Mouse (Mus musculus) thymus, postnatal 14 days (tissue): ENCODE data around the gene Ugt1a9.
"Not testable (repeated sequence)": the region's sequence is repeated elsewhere in the genome, so short reads cannot be mapped to it uniquely, and the experiment has no call there.

Source experiments
- DNase-seq: peaks from one replicate; pipeline ENCODE4 v3.0.0; 2021

The Ugt1a9 gene

DNA sequence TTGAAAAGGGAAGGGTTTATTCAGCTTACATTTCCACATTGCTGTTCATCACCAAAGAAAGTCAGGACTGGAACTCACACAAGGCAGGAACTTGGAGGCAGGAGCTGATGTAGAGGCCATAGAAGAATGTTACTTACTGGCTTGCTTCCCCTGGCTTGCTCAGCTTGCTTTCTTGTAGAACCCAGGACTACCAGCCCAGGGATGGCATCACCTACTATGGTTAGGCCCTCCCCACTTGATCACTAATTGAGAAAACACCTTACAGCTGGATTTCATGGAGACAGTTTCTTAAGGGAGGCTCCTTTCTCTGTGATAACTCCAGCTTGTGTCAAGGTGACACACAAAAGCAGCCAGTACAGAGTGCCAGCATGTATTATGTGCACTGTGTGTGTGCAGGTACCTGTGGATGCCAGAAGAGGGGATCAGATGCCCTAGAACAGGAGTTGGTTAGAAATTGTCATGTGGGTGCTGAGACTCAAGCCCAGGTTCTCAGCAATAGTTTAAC lies 152.5 kb downstream of the Ugt1a9 start:
- DNase-seq = not testable (repeated sequence)

DNA sequence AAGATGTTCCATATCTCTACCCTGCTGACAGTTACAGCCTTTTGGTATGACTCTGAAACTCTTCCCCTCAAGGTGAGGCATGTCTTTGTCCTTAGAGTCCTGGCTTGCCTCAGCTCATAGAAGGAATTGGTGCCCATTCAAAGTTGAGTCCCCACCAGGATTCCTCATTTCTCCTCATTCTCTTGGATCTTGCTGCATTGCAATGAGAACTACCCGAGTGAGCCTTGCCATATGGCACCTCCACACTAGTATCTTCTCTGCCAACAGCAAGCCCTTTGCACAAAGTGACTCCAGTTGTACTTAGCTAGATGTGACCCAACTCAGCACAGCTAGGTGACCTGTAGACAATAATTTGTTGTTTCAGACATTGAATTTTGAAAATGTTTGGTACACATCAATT lies 153.0 kb downstream of the Ugt1a9 start:
- no peak for DNase-seq

DNA sequence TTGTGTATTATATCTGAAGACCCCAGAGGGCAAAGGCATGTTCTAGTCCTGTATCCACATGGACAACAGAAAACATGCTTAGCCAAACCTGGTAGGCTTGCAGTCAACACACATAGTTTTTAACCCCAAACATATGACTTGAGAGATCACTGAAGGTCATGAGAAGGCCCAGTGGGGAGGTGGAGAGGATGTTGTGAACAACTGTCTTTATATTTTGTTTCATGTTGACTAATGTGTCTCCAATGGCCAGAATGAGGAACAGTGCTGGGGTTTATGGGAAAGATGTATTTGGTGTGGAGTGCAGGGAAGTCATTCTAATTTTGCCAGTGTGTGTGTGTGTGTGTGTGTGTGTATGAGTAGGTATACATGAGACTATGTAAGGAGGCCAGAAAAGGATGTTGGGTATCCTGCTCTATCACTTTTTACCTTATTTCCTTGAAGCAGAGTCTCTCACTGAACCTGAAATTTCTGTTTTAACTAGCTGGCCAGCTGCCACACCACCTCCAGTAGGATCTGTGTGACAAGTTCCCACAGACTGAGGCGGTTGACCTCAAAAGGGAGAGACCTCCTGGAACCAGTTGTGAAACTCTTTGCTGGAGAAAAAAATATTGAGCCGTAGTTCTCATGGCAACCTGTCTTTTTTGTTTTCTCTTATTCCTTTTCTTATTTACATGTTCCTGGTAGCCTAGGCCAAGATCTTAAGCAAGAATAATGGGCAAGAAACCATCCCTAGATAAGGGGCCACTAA lies 153.6 kb downstream of the Ugt1a9 start:
- no peak for DNase-seq

DNA sequence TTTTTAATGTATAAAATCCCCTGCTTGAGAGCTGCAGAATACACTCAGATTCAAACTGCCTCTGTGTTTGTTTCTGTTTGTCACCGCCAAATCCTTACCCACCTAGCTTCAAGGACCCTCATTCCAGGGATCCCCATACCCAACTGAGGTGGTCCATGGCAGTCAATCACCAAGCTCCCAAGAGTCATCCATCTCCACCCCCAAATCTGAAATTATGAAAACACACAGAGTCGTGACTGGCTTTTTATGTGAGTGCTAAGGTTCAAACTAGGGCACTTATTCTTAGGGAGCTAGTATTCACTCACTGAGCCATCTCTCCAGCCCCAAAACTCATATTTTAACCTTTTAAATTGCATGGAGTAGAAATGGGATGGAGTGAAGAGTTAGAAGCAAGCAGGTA lies 154.7 kb downstream of the Ugt1a9 start:
- DNase-seq = not testable (repeated sequence)

DNA sequence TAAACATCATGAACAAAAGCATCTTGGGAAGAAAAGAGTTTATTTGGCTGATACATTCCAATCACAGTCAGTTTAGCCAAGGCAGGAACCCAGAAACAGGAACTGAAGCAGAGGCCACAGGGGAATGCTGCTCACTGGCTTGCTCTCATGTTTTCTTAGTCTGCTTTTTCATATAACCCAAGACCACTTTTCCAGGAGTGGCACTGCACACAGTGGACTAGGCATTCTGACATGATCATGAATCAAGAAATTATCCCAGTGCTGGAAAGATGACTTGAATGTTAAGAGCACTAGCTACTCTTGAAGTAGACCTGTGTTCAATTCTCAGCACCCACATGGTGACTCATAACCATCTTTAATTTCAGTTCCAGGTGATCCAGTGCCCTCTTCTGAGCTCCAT lies 155.1 kb downstream of the Ugt1a9 start:
- no peak for DNase-seq

DNA sequence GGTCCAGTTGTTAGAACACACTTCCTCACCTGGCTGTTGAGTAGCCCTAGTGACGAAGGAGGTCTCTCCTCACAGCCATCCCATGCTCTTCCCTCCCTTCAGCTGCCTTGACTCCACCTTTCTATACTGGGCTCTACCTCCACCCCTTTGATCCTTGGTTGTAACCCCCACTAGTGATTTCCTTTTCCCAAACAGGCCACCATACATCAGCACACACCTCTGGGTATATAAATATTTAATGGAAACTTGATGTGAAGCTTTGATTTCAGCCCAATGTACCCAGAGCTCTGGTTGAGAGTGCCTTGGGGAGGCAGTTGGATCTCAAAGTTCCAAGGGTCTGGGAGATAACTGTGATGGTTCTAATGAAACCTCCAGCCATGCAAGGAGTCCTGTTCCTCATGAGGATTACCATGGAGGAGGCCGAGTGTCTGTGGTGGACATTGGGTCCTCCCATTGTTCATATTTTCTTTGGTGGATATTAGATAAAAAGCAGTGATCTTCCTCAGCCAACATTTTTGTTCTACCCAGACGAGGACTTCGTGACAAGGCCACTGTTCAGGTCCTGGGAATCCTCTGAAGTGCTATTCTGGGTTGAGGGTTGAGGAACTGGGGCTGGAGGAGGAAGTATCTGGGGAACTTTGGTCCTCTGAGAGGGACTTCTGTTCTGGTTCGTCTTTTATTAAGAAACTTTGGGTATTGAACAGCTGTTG lies 156.2 kb downstream of the Ugt1a9 start, which contains the start of gene Mroh2a:
TSS of gene Mroh2a (plus strand) at position 317 of the 710 bp plus-strand sequence.
- peak; percentile 3 for DNase-seq

DNA sequence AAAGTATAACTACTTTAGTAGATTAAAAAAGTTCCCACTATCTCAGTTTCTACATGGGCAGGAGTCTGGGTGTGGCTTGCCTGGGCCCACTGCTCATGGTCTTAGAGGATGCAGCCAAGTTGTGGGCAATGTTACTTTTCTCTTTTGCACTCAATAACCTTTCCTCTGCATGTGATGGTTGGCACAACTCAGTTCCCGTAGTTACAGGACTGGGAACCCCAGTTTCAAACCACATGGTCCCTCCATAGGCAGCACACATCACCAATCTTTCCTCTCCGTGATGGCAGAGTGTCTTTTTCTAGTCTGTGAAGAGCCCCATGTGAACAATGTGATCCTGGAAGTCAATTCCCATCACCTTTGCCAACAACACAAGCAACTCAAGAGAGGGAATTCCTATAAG lies 156.9 kb downstream of the Ugt1a9 start:
- DNase-seq = peak; percentile 9

DNA sequence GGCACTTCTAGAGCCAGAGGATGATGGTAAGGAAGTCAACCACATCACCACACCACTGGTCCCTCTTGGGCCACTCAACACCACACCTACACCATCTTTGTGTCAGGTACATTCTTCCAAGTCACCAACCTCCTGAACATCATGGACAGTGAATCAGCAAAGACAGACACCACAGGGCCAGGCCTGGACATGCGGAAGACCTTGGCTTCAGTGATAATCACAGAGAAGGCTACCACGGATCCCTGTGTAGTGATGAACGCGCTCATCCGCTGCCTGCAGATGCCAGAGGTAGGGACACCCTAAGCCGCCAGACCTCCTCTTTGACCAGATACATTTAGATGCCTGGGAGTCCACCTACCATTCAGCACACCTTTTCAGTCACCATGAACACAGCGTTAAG lies 157.5 kb downstream of the Ugt1a9 start:
- no peak for DNase-seq

DNA sequence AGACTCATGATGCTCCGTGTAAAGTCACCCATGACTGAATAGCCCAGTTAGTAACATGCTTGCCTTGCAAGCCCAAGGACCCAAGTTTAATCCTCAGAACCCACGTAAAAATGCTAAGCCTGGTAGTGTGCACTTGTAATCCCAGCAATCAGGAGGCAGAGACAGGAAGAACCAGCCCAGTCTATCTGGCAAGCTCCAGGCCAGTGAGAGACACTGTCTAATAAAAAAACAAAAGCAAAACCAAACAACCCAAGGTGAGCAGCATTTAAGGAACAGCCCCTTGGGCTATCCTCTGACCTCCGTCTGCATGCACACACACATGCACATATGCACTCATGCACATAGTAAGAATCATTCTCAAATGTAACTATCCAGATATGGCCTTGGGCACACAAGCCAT lies 159.0 kb downstream of the Ugt1a9 start:
- no peak for DNase-seq

DNA sequence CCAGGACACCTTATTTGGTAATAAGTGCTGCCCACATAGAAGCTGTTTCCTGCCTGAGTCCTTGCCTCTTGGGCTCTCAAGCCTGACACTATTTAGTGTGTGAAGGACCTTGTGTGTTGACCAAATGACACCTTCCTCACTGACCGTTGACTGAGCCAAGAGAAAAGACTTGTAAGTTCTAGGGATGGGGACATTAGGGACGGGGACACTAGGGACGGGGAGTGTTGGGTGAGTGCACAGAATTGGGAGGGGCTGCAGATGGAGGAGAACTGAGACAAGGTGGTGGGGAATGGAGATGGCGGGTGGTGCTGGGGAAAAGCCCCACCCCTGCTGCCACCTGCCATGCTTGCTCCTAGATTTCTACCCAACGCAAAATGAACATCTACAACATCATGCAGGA lies 159.4 kb downstream of the Ugt1a9 start:
- no peak for DNase-seq

DNA sequence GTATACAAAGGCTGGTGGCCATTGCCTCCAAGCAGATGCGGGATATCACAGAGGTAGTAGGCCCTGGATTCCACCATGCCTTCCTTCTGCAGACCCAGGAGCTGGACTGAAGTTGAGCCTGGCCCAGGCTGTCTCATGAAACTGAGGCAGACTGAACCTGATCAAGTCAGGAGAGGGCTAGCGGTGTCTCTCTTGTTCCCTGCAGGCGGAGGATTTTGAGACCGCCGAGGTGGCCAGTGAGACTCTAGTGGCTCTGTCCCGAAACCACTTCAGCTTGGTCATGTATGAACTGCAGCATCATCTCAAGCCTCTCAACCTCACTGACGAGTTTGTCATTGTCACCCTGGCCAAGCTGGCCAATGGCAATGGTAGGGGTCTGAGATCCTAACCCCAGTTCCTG lies 159.8 kb downstream of the Ugt1a9 start:
- DNase-seq = no peak

DNA sequence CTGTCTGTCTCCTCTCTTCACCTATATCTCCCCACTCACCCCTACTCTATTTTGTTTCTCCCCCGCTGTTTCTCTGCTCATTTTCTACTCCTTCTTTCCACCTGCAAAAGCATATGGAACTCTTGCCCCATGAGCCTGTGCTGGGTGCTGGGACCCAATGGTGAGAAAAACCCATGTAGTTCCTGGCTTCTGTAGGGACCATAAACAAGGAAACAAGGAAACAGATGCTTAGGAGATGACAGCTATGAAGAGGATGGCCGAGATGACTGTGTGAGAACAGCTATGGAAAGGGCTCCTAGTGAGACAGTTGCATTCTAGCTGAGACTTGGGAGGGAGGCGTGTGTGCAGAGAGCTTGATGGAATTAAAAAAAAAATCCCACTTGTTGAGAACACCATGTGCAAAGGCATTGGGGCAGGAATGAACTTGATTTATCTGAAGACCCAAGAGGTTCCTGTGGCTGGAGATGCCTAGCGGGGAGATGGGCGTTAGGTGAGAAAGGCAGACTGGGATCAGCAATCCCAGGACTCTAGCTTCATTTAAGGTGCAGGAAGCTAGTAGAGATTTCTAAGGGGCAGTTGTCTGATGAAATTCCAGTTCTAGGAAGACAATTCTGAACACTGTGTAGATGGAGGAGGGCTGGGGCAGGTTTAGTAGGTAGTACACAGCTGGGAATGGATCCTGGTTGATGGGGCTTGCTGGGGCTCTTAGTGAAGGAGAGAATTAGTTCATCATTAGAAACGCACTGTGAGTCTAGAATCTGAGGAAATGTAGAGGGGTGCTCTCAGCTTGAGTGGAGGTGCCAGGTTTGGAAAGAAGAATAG lies 160.6 kb downstream of the Ugt1a9 start:
- DNase-seq = no peak

DNA sequence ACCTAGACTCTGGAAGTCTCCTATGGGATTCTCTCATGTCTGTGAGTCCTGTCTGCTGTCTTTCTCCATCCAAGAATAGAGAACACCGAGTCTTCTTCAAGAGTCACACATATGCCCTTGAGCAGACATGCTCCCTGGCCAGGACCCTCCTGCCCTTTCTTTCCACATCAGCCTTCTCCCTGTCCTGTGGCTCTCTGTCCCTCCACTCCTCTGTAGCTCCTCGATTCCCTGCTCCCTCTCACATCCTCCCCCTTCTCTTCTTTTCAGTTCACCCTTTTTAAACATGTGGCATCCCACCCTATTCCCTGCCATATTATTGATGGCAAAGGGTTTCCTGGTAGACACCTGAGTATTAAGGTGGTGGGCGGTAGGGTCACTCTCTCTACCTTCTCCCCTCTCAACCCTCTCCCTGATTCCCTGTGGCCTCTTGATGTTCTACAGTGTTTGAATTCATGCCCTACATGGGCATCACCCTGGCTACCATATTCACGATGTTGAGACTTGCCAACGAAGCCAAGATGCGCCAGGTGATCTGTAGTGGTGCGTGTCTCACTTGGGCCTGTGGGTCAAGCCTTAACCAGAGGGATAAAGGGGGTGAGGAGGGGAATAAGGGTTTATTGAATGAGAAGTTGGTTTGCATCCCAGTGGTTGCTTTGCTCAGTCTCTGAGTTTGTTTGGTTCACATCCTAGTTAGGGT lies 161.4 kb downstream of the Ugt1a9 start:
- no peak for DNase-seq

DNA sequence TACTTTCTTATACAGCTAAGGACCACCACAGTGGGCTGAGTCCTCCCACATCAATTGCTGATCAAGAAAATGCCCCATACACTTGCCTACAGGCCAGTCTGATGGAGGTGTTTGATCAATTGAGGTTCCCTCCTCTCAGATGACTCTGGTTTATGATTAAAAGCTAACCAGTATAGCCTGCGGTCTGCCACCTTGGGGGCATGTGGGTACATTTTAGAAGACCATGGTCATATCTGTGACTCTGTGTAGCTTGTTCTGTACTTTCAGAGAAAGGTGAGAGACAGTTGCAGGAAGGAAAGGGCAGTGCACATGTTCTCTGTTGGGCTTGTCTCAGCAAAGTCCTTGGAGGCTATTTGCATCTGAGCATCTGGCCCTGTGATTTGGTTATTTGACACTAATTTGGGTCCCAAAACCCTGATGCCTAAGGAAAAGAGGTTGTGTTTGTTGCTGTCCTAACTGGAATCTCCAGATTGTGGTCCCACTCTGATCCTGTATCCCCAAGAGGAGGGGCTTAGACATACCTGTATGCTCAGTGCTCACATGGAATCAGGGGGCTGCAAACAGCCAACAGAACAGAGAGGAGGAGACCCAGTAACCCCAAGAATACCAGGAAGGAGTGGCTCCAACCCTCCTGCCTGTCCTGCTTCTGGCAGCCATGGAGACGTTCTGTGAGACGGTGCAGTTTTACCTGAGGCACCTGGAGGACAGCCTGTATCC lies 162.2 kb downstream of the Ugt1a9 start:
- DNase-seq = no peak

DNA sequence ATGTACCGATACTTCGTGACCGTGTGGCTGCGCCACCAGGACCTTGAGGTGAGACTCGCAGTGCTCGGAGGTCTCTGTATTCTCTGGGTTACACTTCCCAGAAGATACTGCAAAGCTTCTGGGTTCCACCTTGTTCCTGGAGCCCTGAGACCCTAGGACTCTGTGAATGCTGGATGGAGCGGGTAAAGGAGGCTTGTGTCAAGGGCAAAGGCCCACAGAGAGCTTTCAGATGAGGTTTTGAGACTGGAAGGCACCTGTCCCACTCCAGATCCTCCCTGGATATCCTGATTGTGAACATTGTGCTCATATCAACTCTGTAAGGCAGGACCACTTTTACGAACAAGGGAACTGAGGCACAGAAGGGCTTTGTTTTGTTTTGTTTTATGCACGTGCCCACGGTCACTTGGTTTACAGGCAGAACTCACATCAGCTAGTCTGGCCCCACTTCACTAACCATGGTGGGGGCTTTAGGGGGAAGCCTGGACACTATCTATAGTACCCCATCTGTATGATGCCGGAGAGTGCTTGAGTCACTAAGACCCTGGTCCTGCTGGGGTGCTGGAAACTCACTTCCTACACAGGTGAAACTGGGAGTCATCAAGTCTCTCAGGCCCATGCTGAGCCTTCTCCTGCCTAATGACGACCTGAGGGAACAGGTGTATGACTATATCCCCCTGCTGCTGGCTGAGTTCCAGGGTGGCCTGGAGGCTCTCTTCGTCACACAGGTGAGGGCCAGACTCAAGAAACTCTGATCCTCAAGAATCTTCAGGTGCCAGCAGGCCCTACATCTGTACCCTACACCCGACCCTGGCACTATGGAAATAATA lies 163.0 kb downstream of the Ugt1a9 start:
- DNase-seq = no peak

DNA sequence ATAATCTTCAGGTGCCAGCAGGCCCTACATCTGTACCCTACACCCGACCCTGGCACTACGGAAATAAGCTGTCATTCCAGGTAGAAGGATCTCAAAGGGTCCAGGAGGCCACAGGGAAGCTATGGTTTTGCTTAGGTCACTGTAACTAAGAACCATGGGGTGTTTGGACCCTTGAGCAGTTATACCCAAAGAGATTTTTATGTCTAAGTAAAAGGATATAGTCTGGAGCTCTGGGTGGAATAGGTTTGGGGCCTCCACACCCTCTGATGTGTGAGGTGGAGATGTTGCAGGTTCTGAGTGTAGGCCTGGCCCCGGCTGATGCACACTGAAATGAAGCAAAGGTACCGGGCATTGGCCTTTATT lies 163.6 kb downstream of the Ugt1a9 start:
- no peak for DNase-seq

DNA sequence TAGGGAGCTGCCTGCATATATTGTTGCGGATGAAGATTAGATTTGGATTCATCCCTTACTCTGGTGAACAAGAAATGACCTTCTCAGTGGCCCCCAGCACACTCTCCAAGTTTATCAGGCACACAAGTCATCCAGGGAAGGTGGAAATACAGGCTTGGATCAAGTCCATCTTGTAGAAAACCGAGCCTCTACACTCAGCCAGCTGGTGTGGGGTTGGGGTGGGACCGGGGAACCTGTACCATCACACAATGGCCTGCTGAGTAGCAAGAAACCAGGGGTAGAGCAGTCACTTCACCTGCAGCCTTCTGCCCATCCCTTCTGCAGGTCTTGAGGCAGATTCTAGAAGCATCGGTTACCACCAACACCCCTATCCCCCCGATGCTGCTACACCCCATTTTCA lies 164.0 kb downstream of the Ugt1a9 start:
- no peak for DNase-seq

DNA sequence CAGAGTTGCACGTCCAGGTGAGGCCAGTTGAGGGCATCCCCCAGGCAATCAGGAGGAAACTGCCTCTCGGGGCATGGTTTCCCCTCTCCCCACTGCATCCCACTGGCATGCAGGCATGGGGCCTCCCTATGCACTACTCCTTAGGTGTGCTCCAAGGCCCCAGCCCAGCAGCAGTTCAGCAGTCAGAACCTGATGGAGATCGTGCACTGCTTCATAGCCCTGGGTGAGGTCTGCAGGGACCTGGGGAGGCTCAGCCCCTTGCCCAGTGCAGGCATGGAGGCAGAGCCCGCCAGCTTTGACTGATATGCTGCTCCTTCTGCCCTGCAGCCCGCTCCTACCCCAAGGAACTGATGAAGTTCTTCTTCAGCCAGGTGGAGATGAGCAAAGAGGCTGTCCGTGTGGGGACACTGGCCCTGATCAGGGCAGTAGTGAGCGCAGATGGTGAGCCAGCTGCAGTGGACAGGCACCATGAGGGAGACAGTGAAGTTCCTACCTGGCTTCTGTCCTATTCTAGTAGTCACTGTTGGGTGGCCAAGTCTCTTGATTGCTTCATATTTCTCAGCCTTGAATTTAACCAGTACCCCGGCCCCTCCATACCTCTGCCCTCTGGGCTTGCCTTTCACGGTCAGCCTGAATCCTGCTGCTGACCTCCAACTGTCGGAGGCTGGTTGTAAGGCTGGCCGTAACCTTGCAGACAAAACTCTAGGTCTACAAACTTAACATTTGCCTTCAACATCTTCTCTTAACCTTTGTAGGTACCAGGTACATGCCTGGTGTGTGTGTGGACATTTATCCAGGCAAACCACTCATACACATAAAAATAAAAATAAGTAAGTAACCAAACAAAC lies 164.7 kb downstream of the Ugt1a9 start:
- no peak for DNase-seq

DNA sequence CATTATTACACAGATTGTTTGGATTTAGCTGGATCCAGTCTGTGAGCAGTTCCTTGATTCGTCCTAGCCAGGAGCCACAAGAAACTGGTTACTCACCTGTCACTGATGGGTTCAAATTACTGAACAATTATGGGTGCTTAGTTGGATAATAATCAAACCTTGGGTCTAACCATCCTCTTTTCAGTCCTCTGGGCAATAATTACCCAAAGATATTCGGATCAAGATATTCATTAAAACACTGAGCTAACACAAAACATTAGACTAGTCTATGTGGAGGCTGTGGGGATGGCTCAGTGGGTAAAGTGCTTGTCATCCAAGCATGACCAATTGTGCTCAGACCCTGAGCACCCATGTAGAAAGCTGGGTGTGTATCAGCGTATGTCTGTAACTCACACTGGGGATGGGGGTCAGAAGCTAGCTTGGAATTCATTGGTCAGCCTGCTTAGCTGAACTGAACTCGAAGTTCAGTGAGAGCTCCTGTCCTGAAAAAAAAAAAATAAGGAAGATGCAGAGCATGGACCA lies 165.4 kb downstream of the Ugt1a9 start:
- no peak for DNase-seq

DNA sequence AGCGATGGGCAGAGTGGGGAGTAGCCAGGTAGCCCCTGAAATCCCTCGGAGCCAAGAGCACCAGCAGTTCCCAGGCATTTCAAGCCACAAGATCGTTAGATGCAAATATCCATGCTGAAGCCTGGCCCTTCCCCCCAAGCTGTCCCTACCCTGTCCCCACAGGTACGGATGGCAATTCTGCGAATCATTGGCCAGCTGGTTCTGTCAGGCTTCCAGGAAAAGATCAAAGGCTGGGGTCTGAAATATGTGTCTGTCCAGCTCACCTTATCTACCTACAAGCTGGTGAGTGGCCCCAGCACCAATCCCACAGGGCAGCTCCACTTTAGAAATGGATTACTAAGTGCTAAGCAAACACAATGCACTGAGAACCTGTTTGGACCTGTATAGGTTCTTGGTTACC lies 166.7 kb downstream of the Ugt1a9 start:
- DNase-seq = no peak
